Mouse (Mus musculus): Measurements from ENCODE around the gene Hmg20b.

DNA sequence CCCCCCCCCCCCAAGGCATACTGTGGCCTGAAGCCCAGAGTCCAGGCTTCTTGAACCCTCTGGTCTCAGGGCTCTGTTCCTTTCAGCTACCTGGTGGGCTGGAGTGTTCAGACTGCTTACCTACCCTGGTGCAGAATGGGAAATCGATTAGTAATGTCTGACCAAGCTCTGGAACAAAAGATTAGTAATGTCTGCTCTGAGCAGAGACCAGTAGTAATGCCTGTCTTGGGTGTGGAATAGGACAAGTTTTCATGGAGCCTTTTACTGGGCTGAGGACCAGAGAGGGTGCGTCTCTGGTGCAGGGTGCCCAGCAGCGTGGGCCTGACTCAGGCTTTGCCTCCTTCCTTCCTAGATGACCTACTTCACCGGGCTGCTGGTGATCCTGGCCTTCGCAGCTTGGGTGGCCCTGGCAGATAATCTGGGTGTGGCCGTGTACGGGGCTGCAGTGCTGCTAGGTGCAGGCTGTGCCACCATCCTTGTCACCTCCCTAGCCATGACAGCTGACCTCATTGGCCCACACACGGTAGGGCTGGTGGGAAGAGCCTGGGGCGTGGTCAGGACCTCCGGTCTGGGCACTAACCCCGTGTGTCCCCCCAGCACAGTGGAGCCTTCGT, 12.2 kb upstream of the Hmg20b start:
- no peak for TF ChIP-seq CTCF (IDR thresholded peaks at IDR 0.05; ENCODE audit: borderline replicate concordance, insufficient read depth, low read depth, low read length)
- no peak for TF ChIP-seq POLR2A (IDR thresholded peaks at IDR 0.05; ENCODE audit: borderline replicate concordance, insufficient read depth, low read length)

All from cerebellum, adult 2 months (tissue).